Mouse (Mus musculus): Measurements from ENCODE around the gene Ccdc181. TPM values are rescaled to one million over a fixed set of nuclear protein-coding genes. Genes with fewer than 3 reads are reported as not detected.

Gene Ccdc181
- total RNA-seq, 2 experiments from 2014 or later, result 7.0 to 7.7 TPM

- no peak for DNase-seq
- intact Hi-C loops (cut with DNase I), result no loop called here
Measured at GRCm38 (mm10) chr1:164326600-164327155, 51.3 kb downstream of the Ccdc181 start.

GRCm38 (mm10) chr1:164327764-164328163, 52.4 kb downstream of the Ccdc181 start:
- no peak for DNase-seq
- intact Hi-C loops (cut with DNase I), result no loop called here

- intact Hi-C loops (cut with DNase I), result no loop called here
- no peak for DNase-seq
Measured at GRCm38 (mm10) chr1:164332559-164332958, 57.2 kb downstream of the Ccdc181 start.

GRCm38 (mm10) chr1:164335435-164335834, 60.0 kb downstream of the Ccdc181 start:
- no peak for DNase-seq
- intact Hi-C loops (cut with DNase I), result no loop called here

GRCm38 (mm10) chr1:164335846-164336245, 60.5 kb downstream of the Ccdc181 start:
- intact Hi-C loops (cut with DNase I), result no loop called here
- no peak for DNase-seq

Other genes with a start within 250 kb of the Ccdc181 start
- 1 to 10 TPM; 2.3 to 3.6 TPM for gene Sele, start 227.4 kb upstream of the Ccdc181 start, total RNA-seq (2021)
- gene Sell, start 213.6 kb upstream of the Ccdc181 start, total RNA-seq (2021), result 1 to 10 TPM; 1.4 to 1.6 TPM
- 1 to 10 TPM in 1 of 2 experiments, under 1 TPM in 1; 0.98 to 1.2 TPM for gene Selp, start 160.3 kb upstream of the Ccdc181 start, total RNA-seq (2021)
- 1 to 10 TPM in 1 of 2 experiments, under 1 TPM in 1; 0.60 to 1.1 TPM for gene F5, start 123.7 kb upstream of the Ccdc181 start, total RNA-seq (2021)
- 1 to 10 TPM; 6.7 to 7.2 TPM for gene Slc19a2, start 26.5 kb upstream of the Ccdc181 start, total RNA-seq (2021)
- gene Nme7, start 28.5 kb downstream of the Ccdc181 start, total RNA-seq (2021), result 1 to 10 TPM; 5.8 to 6.2 TPM
- 10 to 100 TPM; 26.0 to 27.9 TPM for gene Blzf1, start 31.9 kb downstream of the Ccdc181 start, total RNA-seq (2021)
- gene Atp1b1, start 182.8 kb downstream of the Ccdc181 start, total RNA-seq (2021), result 100 to 1,000 TPM; 429 to 462 TPM

Measured in heart, postnatal 10 days (tissue).